Mouse (Mus musculus): ENCODE results near the gene Cyp4f39. TPM values are rescaled to one million over a fixed set of nuclear protein-coding genes. Genes with fewer than 3 reads are reported as not detected.
"Not testable (repeated sequence)": the region's sequence is repeated elsewhere in the genome, so short reads cannot be mapped to it uniquely, and the experiment has no call there.

Cyp4f39 gene
- total RNA-seq, 2 experiments from 2014 or later: not detected

DNA sequence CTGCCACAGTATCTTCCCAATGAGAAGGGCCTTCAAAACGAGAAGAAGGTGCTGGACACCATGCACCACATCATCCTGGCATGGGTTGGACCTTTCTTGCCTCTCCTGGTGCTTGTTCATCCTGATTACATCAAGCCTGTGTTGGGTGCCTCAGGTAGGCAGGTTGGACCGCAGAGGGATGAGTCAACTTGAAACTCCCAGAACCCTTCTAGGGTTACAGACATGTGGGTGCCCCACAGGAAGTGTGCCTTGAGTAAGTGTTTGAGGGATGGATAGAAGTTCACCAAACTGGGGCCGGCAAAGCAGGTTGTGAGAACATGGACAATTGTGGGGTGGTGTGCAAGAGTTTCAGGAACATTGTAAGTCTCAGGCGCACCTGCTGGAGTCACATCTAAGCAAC lies 18.3 kb downstream of the Cyp4f39 start:
- no peak for ATAC-seq (ENCODE audit: poor library complexity, severe bottlenecking)

GRCm38 (mm10) chr17:32472176-32472575 lies 19.7 kb downstream of the Cyp4f39 start:
- no peak for ATAC-seq (ENCODE audit: poor library complexity, severe bottlenecking)

DNA sequence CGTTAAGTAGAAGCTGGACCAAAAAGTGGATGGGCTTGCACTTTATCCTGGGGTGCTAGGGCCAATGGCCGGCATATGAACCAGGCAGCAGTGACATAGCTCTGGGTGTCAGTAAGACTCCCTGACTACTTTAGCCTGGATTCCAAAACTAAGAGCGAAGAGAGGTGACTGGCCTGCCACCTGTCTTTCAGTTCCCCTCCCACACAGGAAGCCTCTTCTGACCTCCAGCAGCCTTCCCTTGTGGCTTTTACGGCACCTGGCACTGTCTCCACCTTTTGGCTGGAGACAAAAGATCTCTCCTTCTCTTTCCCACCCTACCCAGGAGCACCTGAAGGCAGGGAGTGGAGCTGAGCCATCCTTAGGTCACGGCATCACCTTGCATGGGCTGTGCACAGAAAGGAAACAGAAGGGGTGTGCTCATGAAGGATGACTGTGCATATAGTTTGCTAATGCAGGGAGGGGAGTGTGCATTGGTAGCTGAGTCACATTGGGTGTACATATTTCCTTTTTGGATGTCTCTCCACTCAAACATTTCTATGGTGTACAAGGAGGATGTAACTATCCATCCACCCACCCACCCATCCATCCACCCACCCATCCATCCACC lies 22.5 kb downstream of the Cyp4f39 start:
- no peak for ATAC-seq (ENCODE audit: poor library complexity, severe bottlenecking)

GRCm38 (mm10) chr17:32477204-32477603 lies 24.7 kb downstream of the Cyp4f39 start:
- ATAC-seq (ENCODE audit: poor library complexity, severe bottlenecking): no peak

DNA sequence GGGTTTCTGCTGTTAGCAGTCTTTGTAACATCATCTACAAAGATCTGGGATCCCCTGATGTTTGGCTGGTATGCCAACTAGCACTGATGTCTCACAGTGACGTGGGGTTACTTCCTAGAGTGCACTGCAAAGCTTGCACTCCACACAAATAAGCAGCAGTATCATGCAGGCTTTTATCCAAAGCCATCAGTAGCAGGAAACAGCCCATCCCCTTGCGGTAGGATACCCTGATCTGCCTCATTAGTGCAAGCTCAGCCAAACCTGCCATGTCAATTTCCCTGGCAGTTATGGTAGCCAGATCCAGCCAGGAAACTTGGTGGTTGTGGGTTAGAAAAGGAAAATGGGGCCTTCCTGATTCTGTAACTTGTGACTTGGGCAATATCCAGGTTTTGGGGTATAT lies 26.2 kb downstream of the Cyp4f39 start:
- ATAC-seq (ENCODE audit: poor library complexity, severe bottlenecking): no peak

DNA sequence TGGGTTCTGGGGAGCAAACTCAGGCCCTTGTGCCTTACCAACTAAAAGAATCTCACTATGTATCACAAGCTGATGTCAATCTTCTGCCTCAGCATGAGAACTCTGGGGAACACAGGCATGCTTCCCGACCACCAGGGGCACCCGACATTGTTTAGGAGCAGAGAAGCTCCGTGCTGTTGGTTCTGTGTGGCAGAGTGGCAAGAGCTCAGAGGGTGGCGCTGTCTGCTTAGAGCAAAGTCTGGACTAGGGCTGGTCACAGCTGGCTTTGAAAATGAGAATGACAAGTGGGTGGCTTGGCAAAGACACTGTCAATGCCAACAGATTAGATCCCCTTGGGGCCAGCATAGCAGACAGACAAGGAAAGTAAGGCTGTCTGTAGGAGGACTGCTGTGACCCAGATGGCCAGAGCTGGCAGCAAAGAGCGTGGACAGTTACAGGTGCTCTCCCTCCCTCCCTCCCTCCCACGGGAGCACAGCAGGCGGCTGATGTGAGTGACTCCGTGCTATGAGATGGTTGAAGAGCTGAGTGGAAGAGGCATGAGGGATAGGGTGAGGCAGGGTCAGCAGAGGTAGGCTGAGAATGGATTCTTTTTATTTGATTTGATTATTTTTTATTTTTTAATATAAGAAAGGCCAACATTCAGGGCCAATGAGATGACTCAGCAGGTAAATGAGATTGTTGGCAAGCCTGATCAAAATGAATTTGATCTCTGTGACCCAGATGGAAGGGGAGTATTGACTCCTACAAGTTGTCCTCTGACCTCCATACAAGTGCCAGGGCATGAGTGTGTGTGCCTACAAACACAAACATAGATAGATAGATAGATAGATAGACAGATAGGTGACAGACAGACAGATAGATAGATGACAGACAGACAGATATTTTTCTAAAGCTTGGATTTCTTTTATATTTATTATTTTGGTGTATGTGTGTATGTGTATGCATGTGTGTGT lies 27.3 kb downstream of the Cyp4f39 start:
- no peak for ATAC-seq (ENCODE audit: poor library complexity, severe bottlenecking)

- ATAC-seq (ENCODE audit: poor library complexity, severe bottlenecking): no peak
Measured at GRCm38 (mm10) chr17:32481766-32482165, 29.2 kb downstream of the Cyp4f39 start.

DNA sequence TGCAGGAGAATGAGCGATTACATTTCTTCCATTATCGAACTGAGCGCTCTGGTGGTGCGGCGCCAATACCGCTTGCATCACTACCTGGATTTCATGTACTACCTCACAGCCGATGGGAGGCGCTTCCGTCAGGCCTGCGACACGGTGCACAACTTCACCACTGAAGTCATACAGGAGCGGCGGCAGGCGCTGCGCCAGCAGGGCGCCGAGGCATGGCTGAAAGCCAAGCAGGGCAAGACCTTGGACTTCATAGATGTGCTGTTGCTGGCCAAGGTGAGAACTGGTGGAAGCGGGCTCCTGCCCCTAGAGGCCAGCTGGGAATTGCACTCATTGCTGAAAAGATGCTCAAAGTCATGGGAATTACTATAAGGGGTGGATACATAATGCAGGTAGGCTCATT lies 30.7 kb downstream of the Cyp4f39 start:
- peak; percentile 74 for ATAC-seq (ENCODE audit: poor library complexity, severe bottlenecking)

DNA sequence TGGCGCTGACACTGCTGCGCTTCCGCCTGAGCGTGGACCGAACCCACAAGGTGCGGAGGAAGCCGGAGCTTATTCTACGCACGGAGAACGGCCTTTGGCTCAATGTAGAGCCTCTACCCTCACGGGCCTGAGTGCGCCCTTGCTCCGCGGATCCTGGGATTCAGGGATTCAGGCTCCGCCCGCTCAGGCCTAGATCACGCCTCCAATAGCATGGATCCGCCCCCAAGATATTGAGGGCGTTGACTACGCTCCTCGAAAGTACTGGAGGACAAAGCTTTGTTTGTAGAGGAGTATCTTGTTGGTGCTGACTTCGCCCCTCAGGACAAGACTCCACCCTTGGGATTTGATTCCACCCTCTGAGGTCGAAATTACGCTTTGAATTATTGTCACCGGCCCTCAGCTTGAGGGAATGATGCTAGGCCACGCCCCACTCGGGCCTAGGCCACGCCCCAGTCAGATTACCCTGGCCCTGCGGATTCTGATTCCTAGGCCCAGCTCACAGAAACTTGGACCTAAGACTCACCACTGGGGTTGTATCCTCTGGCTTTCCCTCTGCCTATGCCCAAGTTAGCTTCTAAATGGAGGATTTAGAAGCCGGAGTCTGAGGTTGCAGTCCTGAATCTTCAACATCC lies 39.9 kb downstream of the Cyp4f39 start:
- ATAC-seq (ENCODE audit: poor library complexity, severe bottlenecking): peak; percentile 61

DNA sequence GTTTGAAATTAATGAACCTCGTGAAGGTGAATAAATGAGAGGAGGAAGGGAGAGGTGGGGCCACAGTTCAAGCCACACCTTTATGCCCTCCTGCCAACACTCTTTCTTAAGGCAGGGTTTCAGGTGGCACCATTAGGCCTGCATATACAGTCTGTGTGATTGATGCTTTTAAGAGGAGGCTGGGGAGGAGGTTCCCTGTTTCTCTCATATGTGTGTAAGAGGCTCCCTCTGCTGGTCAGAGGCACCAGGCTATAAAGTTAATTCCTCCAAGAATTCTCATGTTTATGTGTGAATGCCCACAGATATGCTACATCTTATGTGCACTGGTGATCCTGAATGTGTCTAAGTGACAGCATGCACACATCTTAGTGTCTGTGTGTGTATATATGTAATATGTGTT lies 42.1 kb downstream of the Cyp4f39 start:
- ATAC-seq (ENCODE audit: poor library complexity, severe bottlenecking): peak; percentile 66

GRCm38 (mm10) chr17:32500511-32500910 lies 48.0 kb downstream of the Cyp4f39 start:
- ATAC-seq (ENCODE audit: poor library complexity, severe bottlenecking): not testable (repeated sequence)

- no peak for ATAC-seq (ENCODE audit: poor library complexity, severe bottlenecking)
Measured at GRCm38 (mm10) chr17:32501051-32501450, 48.5 kb downstream of the Cyp4f39 start.

DNA sequence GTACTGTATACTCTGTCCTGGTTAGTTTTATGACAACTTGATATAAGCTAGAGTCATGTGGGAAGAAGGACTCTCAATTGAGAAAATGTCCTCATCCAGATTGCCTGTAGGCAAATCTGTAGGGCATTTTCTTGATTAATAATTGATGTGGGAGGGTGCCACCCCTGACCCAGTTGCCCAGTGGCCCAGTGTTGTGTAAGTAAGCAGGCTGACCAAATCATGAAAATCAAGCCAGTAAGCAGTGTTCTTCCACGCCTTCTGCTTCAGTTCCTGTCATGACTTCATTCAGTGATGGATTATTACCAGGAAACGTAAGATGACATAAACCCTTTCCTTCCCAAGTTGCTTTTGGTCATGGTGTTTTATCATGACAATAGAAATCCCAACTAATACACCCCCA lies 50.6 kb downstream of the Cyp4f39 start:
- ATAC-seq (ENCODE audit: poor library complexity, severe bottlenecking): no peak

DNA sequence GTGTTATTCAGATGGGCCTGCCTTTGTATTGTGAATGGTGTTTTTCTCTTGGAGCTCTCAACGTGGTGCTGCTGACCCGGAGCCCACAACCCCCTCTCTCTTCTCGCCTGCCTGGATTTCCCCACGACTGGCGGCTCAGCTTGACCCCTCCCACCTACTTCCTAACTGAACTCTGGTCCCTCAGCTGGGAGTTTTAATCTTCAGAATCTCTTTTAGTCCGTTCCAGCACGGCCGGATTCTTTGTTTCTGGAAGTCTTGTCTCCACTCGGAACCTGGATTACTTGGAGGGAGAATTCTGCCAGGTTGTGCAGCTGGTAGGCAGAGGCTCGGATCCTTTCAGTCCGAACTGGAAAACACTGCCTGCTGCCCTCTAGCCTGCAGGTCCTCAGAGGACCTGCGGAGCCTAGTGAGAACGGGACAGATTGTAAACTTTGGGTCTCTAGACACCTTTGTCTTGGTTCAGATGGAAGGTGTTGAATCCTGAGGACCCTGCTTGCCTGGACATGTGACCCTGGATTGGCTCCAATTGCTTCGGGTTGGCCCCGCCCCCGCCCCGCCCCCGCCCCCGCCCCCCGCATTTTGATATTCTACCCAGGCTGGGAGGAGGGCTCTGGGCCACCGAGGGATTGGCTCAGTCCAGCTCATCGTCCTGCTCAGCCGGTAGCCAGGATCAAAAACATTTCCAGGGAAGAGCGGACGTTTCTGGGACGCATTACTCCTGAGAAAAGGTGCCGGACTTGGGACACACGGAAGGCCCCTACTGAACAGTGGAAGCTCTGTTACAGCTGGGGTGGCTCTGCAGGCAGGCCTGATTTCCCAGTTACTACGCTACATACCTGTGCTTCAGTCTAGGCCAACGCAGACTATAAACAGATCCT lies 53.6 kb downstream of the Cyp4f39 start, which contains the start of gene Cyp4f17:
Gene Cyp4f17 (plus strand): TSS at position 200 of the 878 bp plus-strand sequence.
- ATAC-seq (ENCODE audit: poor library complexity, severe bottlenecking): peak; percentile 33

DNA sequence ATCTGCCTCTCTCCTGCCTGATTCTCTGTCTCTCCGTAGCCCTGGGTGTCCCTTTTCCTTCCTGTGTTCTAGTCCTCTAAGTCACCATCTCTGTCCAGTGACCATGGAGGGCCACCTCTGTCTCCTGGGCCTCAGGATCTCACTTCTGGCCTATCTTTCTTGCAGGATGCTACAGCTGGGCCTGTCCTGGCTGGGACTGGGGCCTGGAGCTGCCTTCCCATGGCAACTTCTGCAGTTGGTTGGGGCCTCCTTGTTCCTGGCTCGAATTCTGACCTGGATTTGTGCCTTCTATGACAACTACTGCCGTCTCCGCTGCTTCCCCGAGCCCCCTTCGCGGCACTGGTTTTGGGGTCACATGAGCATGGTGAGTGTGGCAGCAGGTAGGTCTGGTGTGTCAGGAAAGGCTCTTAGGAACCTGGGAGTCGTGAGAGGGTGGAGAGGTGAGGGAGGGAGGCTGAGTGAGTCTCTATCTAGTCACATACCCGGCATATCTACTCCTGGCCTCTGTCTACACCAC lies 54.3 kb downstream of the Cyp4f39 start:
- ATAC-seq (ENCODE audit: poor library complexity, severe bottlenecking): no peak

- no peak for ATAC-seq (ENCODE audit: poor library complexity, severe bottlenecking)
Measured at GRCm38 (mm10) chr17:32516126-32516525, 63.6 kb downstream of the Cyp4f39 start.

DNA sequence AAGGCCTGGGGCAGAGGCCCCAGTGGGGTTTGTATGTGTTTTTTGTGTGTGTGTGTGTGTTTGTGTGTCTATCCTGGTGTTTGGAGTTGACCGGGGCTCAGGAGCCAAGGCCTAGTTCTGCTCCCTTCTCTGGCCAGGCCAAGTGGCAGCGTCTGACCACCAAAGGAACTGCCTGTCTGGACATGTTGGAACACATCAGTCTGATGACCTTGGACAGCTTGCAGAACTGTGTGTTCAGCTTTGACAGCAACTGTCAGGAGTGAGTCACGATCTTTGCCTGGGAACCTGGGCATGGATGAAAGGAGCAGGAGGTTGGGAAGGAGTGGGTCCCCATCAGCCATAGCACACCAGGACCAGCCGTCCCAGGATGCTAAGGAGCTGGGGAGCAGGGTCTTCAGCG lies 69.5 kb downstream of the Cyp4f39 start:
- ATAC-seq (ENCODE audit: poor library complexity, severe bottlenecking): no peak

- 0 out of 2 replicates have a peak, but pooled peaks have one; percentile 14 for ATAC-seq (ENCODE audit: poor library complexity, severe bottlenecking)
Measured at GRCm38 (mm10) chr17:32522386-32522785, 69.9 kb downstream of the Cyp4f39 start.

GRCm38 (mm10) chr17:32522816-32523215 lies 70.3 kb downstream of the Cyp4f39 start:
- peak; percentile 60 for ATAC-seq (ENCODE audit: poor library complexity, severe bottlenecking)

- peak; percentile 76 for ATAC-seq (ENCODE audit: poor library complexity, severe bottlenecking)
Measured at GRCm38 (mm10) chr17:32523895-32524294, 71.4 kb downstream of the Cyp4f39 start.
